ENCODE assay signal across 14 mouse cellular contexts in the genomic region with DNA sequence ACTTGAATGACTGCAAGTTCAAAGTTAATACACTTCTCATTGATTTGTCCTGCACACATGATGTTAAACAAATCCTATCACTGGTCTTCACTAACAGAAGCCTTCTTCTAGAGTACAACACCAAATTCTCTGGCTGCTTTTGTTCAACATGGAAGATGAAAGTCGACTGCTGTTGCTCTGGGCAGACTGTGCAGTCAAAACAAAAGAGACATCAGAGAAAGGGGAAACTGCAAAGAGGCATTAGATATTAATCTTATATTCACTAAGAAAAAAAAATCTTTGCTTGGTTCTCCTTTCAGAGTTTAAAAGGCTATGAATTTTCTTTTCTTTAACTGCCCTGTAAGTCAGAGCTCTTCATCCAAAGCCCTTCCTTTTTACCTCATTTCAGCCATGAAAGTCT.
"Had no signal": no experiment of that assay in that cellular context is flagged by ENCODE, and none has a peak within 500 bp of the region (broad histone marks: within the 10 kb centered on the region; RNA-seq: fewer than 3 reads in every experiment).

No protein-coding gene starts in this region.

- DNase-seq: lung, adult 18-20 months; lung, embryonic 14.5 days; lung, postnatal 10 days; lung, postnatal 4 days; retina, postnatal 1 day; right cerebral cortex, adult 18-20 months; right cerebral cortex, postnatal 25 days; right cerebral cortex, postnatal 4 days; spleen, adult 18-20 months; thymus, adult 18-20 months; thymus, postnatal 14 days; thymus, postnatal 36 days had no signal

- ATAC-seq: midbrain, embryonic 13.5 days; midbrain, embryonic 15.5 days had no signal
